9 mouse cellular contexts compared by ENCODE assay signal in the genomic region with DNA sequence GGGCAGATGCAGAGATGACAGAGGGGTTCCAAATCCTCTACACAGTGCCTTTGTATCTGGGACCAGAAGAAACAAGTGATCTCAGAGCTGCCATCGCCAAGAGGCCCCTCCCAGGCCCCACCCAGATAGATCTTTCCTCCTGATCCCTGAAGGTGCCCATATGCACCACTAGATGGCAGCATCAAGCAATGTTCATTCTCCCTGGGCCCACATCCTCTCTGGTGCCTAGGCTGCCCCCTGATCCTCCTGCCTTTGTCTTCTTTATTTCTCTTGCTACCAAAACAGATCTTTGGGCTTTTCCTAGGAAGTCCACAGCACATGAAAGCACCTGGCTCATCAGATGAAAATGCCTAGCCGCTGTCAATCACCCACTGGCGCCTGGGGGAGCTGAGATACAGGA. TPM values are rescaled to one million over a fixed set of nuclear protein-coding genes. Genes with fewer than 3 reads are reported as not detected.
DNase-seq lines count a peak whose midpoint lies in the region; ATAC-seq and TF ChIP-seq lines count a peak whose summit lies in the region.
"Had no signal": no experiment of that assay in that cellular context is flagged by ENCODE, and none has a peak within 500 bp of the region (broad histone marks: within the 10 kb centered on the region; RNA-seq: fewer than 3 reads in every experiment).

No protein-coding gene starts in this region.

- peaks cover 17% of the 10 kb centered on the region for H3K27me3 ChIP-seq in E14TG2a.4 (ENCODE audit: insufficient read depth, low read length)
- H3K27me3 ChIP-seq in heart, embryonic 15.5 days, result no peaks in the 10 kb centered on the region
- H3K27me3 ChIP-seq in liver, embryonic 12.5 days (replicated peaks), result peaks cover 10% of the 10 kb centered on the region; the same call in 1 of the 2 replicates
- H3K27me3 ChIP-seq in stomach, embryonic 15.5 days (replicated peaks), result no peaks in the 10 kb centered on the region

- H3K4me2 ChIP-seq in heart, embryonic 15.5 days, result peak overlapping the region; percentile 40
- H3K4me2 ChIP-seq in liver, embryonic 12.5 days, result peak overlapping the region; percentile 12; the same call in 1 of the 2 replicates
- H3K4me2 ChIP-seq in stomach, embryonic 15.5 days, result peak overlapping the region; percentile 35

- no peak overlapping the region for H3K4me3 ChIP-seq in E14TG2a.4 (replicated peaks; ENCODE audit: low read length)
- H3K4me3 ChIP-seq in heart, embryonic 15.5 days, result no peak overlapping the region
- H3K4me3 ChIP-seq in liver, embryonic 12.5 days, result no peak overlapping the region
- H3K4me3 ChIP-seq in stomach, embryonic 15.5 days (replicated peaks), result no peak overlapping the region

- H3K4me1 ChIP-seq in E14TG2a.4 (replicated peaks; ENCODE audit: low read depth, low read length), result peaks cover 18% of the 10 kb centered on the region
- H3K4me1 ChIP-seq in heart, embryonic 15.5 days (replicated peaks), result peaks cover 30% of the 10 kb centered on the region
- H3K4me1 ChIP-seq in liver, embryonic 12.5 days, result peaks cover 43% of the 10 kb centered on the region
- H3K4me1 ChIP-seq in stomach, embryonic 15.5 days, result no peaks in the 10 kb centered on the region; the same call in none of the 2 replicates

- ATAC-seq in erythroid progenitor cell, adult 5-6 weeks (replicated peaks; ENCODE audit: low FRiP score, poor library complexity, severe bottlenecking), result peak; percentile 89
- ATAC-seq in heart, embryonic 15.5 days (replicated peaks; ENCODE audit: insufficient number of reproducible peaks, insufficient read depth, low FRiP score, low read depth), result peak; percentile 58
- ATAC-seq in liver, embryonic 12.5 days, result peak; percentile 79
- peak; percentile 79 for ATAC-seq in stomach, embryonic 15.5 days (ENCODE audit: insufficient read depth, low FRiP score, low read depth)

- H3K9me3 ChIP-seq in E14TG2a.4 (ENCODE audit: low read length), result no peaks in the 10 kb centered on the region
- H3K9me3 ChIP-seq in heart, embryonic 15.5 days (replicated peaks), result no peaks in the 10 kb centered on the region
- H3K9me3 ChIP-seq in liver, embryonic 12.5 days (replicated peaks), result no peaks in the 10 kb centered on the region
- H3K9me3 ChIP-seq in stomach, embryonic 15.5 days, result no peaks in the 10 kb centered on the region

- peak; percentile 60 for TF ChIP-seq CTCF in E14TG2a.4 (conservative IDR thresholded peaks at IDR 0.05; ENCODE audit: low read length)

- WGBS in heart, embryonic 15.5 days, result 26% methylated on average over 3 of the region's 3 CpGs
- 31% methylated on average over 3 of the region's 3 CpGs for WGBS in liver, embryonic 12.5 days (ENCODE audit: insufficient replicate concordance)
- WGBS in stomach, embryonic 15.5 days, result 23% methylated on average over 3 of the region's 3 CpGs

- no peak overlapping the region for H3K9ac ChIP-seq in heart, embryonic 15.5 days
- H3K9ac ChIP-seq in liver, embryonic 12.5 days, result no peak overlapping the region
- no peak overlapping the region for H3K9ac ChIP-seq in stomach, embryonic 15.5 days

- H3K36me3 ChIP-seq in E14TG2a.4 (ENCODE audit: insufficient read depth, low read length), result no peaks in the 10 kb centered on the region
- H3K36me3 ChIP-seq in heart, embryonic 15.5 days, result no peaks in the 10 kb centered on the region
- H3K36me3 ChIP-seq in liver, embryonic 12.5 days, result no peaks in the 10 kb centered on the region
- no peaks in the 10 kb centered on the region for H3K36me3 ChIP-seq in stomach, embryonic 15.5 days

- DNase-seq in brain, embryonic 18.5 days (ENCODE audit: low read depth, low spot score), result peak; percentile 64
- peak; percentile 79 for DNase-seq in kidney, postnatal 10 days
- DNase-seq in naive thymus-derived CD4-positive, alpha-beta T cell, adult 2 months (ENCODE audit: low read depth), result peak; percentile 91

- no peak overlapping the region for H3K27ac ChIP-seq in heart, embryonic 15.5 days
- H3K27ac ChIP-seq in liver, embryonic 12.5 days, result no peak overlapping the region
- H3K27ac ChIP-seq in stomach, embryonic 15.5 days, result no peak overlapping the region

RNA-seq across cellular contexts. Expression of gene Wfikkn2, which starts 9.7 kb away (rescaled TPM):
- 0.42 TPM in 1 of 2 replicates, not detected in the other for total RNA-seq in erythroid progenitor cell, adult 5-6 weeks (2015; ENCODE audit: low replicate concordance)
- 0.51 and 0.53 TPM in 2 replicates for total RNA-seq in erythroid progenitor cell, adult 5-6 weeks (2017; ENCODE audit: low replicate concordance)
- polyA plus RNA-seq in heart, embryonic 15.5 days (2015; fragmentation: Nextera tagmentation; extraction: Ambion mirVana), result 2.4 and 4.6 TPM in 2 replicates
- 0.31 and 0.44 TPM in 2 replicates for polyA plus RNA-seq in liver, embryonic 12.5 days (2016; fragmentation: Nextera tagmentation; extraction: Ambion mirVana)
- polyA plus RNA-seq in stomach, embryonic 15.5 days (2015; fragmentation: Nextera tagmentation; extraction: Ambion mirVana), result 2.7 and 2.9 TPM in 2 replicates

RNA-seq across cellular contexts. Expression of gene Tob1, which starts 24.8 kb away (rescaled TPM):
- total RNA-seq in erythroid progenitor cell, adult 5-6 weeks (2015; ENCODE audit: low replicate concordance), result 8.6 and 11.3 TPM in 2 replicates
- 6.8 and 8.5 TPM in 2 replicates for total RNA-seq in erythroid progenitor cell, adult 5-6 weeks (2017; ENCODE audit: low replicate concordance)
- 37.7 and 45.5 TPM in 2 replicates for polyA plus RNA-seq in heart, embryonic 15.5 days (2015; fragmentation: Nextera tagmentation; extraction: Ambion mirVana)
- 13.6 and 13.8 TPM in 2 replicates for polyA plus RNA-seq in liver, embryonic 12.5 days (2016; fragmentation: Nextera tagmentation; extraction: Ambion mirVana)
- 54.8 and 65.2 TPM in 2 replicates for polyA plus RNA-seq in stomach, embryonic 15.5 days (2015; fragmentation: Nextera tagmentation; extraction: Ambion mirVana)

RNA-seq across cellular contexts. Expression of gene Gm21885, which starts 45.6 kb away (rescaled TPM):
- not detected in 2 replicates for total RNA-seq in erythroid progenitor cell, adult 5-6 weeks (2015; ENCODE audit: low replicate concordance)
- not detected in 2 replicates for total RNA-seq in erythroid progenitor cell, adult 5-6 weeks (2017; ENCODE audit: low replicate concordance)
- 0.30 TPM in 1 of 2 replicates, not detected in the other for polyA plus RNA-seq in heart, embryonic 15.5 days (2015; fragmentation: Nextera tagmentation; extraction: Ambion mirVana)
- polyA plus RNA-seq in liver, embryonic 12.5 days (2016; fragmentation: Nextera tagmentation; extraction: Ambion mirVana), result 0.29 TPM in 1 of 2 replicates, not detected in the other
- 6.4 and 10.9 TPM in 2 replicates for polyA plus RNA-seq in stomach, embryonic 15.5 days (2015; fragmentation: Nextera tagmentation; extraction: Ambion mirVana)
- total RNA-seq: gastrocnemius, postnatal 36 days had no signal
